Mouse (Mus musculus): Measurements from ENCODE around the gene Auts2.

Gene Auts2

GRCm38 (mm10) chr5:132314300-132314699 is 228.8 kb downstream of the Auts2 start:
- no peak for DNase-seq

DNA sequence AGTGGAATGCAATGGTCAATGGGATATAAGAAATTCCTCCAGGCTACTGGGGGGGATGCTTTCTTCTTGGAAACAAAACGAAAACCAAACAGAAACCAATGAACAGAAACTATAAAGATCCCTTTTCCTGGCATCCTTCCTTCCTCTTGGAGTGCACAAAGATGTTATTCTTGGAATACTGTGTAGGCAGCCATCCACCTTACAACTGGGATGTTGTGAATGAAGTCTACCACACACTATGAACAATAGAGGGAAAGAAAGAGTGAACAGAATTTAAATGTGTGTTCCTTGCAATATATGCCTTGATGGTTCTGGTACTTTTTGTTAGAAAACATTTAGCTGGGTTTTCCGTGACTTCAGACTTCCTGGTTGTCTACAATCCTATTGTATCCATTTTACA is 236.1 kb downstream of the Auts2 start:
- no peak for DNase-seq

DNA sequence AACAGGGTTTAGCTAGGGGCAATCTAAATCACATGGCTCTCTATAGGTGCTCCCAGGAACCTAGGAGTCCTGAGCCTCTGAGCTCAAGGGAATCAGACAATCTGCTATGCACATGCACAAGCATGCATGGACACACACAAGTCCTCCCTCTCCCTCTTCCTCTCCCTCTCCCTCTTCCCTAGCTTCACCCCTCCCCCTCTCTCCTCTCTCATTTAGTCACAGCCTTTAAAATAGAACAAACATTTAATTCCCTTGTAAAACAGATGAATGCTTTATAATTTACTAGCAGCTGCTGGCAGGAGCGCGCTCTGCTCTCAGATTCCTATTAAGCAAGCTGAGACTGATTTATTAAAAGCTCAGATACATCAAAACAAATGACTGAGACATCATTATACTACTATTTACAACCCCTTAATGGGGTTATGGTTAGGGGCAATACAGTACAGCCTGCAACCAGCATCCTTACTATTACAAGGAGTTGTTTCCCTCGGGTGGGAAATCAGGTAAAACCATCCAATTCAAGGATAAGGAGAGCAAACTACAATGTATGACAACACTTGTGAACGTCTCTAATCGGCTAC is 237.7 kb downstream of the Auts2 start:
- no peak for DNase-seq

GRCm38 (mm10) chr5:132302778-132303177 is 240.4 kb downstream of the Auts2 start:
- DNase-seq: no peak

GRCm38 (mm10) chr5:132300794-132301193 is 242.3 kb downstream of the Auts2 start:
- no peak for DNase-seq

DNA sequence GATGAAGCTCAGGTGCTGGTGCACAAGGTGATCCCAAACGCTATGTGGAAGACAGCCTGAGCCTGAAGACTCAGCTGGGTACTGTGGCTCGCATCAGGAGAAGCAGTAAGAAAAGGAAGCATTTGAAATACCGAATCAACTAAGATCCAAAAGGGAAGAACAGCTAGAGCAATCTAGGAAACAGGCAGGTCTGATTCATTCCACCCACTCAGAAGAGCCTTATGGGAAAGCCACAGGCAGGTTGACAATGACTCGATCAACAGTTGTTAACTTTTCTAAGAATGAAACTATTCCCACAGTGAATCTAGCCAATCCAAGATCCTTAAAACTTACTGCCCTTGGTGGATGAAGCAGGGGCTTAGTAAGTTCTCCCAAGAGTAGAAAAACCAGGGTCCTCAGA is 243.4 kb downstream of the Auts2 start:
- no peak for DNase-seq

DNA sequence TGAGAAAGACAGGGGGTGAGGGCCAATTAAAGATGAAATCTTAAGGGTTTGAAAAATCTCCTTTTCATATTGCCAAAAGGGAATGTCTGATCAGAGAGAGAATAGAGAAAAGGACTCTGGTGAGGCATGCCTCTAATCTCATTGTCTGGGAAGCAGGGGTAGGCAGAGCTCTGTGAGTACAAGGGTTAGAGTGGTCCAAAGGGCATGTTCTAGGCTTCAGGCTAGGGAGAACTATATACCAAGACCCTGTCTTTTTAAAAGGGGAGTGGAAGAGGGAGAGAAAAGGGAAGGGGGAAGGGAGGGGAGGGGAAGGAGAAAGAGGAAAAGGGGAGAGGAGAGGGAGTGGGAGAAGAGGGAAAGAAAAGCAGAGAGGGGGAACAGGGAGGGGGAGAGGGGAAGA is 244.1 kb downstream of the Auts2 start:
- DNase-seq: no peak

DNA sequence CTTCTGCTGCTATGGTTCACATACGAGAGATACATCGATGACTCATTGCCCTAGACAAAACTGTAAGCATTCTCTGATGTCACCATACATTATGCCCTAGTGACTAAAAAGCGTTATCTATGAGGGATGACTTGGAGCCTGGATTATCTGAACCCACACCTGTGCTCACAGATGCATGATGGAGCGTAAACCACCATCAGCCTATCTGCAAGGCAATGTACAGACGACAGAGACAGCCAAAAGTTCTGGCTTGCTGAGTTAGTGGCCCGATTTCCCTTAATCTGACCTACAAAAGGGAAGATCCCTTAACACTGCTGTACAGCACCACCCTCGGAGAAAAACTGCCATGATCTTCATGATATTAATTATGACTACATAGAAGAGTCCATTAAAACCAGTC is 245.8 kb downstream of the Auts2 start:
- no peak for DNase-seq

- no peak for DNase-seq
These were observed 248.7 kb downstream of the Auts2 start for GRCm38 (mm10) chr5:132294469-132294868.

DNA sequence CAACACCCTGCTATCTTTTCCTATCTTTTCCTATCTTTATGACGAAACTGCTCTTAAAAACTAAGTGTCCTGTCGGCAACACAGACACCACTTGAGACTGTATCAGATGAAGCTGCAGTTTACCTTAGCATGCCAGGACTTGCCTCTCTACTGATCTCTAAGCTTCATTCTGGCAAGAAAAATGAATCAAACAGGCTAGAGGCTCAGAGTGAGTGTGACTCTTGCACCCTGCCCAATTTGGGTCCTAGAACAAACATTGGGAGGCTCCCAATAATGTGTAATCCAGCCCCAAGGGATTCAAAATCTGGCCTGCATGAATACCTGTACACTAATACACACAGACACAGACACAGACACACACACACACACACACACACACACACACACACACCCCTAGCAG is 250.2 kb downstream of the Auts2 start:
- no peak for DNase-seq

DNA sequence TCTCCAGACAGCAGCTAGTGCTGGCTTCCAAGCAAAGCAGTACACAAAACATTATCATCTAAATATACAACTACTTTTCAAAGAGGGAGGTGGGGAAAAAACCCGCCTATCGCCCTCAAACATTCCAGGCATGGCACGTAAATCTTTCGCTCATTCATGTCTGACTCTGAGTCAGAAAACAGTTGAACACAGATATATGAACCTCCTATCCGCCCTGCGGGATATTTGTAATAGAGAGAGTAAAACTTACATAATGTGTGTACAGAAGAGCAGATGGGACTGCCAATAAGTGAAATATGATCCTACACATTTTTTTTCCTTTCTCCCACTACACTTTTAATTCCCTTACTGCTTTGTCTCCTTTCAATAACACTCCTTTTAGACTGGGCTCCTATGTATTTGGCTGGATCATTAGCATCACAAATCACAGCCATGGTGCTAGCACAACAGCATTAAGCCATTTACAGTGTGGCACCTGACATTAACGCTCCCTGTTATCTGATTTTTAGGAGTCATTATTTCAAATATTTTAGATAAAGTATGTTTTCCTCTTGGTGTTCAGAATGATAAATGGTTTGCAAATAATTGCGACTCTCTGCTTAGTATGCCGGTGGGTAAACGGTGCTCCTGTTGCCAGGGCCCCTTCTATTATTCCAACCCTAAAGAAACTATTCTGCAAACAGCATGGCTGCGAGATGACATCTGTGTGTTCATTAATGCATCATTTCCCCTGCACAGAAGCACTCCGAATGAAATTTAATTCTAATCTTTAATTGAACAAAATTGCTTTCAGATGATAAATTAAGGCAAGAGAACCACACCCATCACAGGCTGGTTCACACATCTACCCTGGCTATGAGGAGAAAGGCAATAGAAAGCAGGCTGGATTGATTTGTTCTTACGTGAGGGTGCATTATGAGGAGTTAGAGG is 252.3 kb downstream of the Auts2 start:
- no peak for DNase-seq

DNA sequence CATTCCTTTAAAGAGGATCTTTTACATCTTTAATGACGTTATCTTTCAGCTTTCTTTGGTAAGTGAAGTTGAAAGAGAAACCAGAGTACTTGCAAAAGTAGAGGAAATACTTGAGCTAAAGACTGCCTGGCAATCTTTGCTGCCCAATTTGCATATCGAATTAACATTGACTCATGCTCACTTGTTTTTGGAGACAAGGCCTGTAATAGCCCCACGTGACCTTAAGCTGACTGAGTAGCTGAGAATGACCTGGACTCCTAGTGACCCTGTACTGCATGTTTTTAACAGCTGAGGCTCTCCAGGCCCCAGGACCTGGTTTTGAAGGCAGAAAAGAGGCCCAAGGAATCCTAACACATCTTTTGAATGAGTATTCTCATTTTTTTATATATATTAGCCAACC is 259.4 kb downstream of the Auts2 start:
- no peak for DNase-seq

DNA sequence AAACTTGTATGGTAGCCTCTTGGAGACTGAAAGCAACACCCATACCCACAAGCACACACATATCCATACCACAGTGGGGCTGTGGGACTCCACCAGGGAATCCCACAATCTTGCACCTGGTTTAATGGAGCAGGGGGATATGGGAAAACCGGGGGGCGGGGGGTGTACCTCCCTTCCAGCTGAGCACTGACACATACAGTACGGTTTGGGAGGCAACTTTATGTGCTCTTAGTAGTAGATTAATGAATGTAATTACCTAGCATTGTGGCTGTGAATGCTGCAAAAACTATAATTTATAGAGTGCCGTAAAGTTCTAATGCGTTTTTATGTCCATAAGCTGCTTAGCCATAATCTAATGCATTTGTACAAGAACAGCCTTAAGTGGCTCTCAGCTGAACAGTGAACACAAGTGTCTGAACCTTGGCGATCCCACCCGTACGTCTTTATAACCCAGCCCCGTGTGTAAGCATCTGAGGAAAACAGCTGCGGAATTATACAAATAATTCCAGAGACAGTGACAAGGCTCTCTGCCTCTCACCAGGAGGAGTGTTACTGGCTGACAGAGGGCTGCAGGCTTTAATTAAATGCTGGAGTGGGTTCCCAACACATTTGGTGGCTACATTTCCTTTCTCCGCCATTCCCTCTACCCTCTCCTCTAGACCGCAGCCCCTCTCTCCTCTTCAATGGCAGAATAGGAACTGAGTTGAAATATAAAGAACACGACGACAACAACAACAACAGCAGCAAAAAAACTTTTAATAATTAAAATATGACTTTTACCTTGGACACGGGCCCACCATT is 268.8 kb downstream of the Auts2 start:
- DNase-seq: no peak

DNA sequence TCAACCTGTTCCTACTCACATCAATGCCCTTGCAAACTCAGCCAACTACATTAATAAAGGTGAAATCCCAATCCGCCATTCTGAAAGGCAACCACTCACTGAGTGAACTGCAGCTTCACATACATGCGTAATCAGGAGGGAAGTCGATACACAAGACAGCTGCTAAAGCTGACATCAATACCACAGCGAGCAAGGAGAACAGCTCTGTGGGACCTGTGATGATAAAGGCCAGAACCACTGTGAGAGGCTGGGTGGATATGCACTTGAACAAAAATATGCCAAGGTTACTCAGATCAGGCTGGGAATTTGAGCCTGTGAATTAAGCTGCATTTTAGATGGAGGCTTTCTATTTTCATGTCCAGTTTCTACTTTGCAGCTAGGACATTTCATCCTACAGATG is 271.0 kb downstream of the Auts2 start:
- DNase-seq: no peak

GRCm38 (mm10) chr5:132270896-132271295 is 272.2 kb downstream of the Auts2 start:
- DNase-seq: no peak

DNA sequence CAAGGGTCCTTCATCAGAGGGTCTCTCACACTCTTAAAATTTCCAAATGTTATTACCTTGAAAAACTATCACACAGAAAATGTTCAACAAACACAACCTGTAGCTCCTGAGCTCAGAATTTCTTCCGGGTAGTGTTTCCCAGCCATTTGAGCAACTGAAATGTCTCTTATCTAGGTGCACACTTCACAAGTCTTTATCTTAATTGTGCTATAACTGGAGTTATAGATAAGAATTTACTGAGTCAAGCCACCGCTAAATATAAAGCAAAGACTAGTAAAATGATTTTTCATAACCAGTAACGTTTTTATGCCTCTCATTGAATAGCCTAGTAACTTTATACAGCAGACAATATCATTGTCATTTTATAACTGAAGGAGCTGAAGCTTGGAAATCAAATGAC is 273.1 kb downstream of the Auts2 start:
- DNase-seq: no peak

GRCm38 (mm10) chr5:132268351-132268967 is 274.7 kb downstream of the Auts2 start:
- DNase-seq: no peak

- DNase-seq: no peak
These were observed 278.1 kb downstream of the Auts2 start for GRCm38 (mm10) chr5:132265015-132265414.

GRCm38 (mm10) chr5:132261750-132262149 is 281.4 kb downstream of the Auts2 start:
- no peak for DNase-seq

DNA sequence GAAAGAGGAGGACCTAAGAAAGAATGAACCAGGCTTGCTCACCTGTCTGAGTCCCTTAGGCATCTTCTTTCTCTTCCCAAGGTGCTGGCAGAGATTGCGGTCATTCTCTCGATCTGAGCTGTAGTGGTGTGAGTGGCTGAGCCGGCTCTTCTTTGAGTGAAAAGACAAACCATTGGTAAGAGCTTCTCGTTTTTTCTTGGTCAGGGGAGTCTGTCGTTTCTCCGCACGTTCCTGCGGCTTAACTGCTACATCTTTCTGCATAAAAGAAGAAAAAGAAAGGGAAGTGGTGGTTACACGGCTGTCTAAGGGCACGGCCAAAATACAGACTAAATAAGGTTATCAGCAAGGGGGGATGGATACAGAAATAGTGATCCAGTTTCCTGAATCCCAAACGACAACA is 284.3 kb downstream of the Auts2 start:
- no peak for DNase-seq

- DNase-seq: no peak
These were observed 287.6 kb downstream of the Auts2 start for GRCm38 (mm10) chr5:132255579-132255978.

- no peak for DNase-seq
These were observed 293.6 kb downstream of the Auts2 start for GRCm38 (mm10) chr5:132249523-132249922.

DNA sequence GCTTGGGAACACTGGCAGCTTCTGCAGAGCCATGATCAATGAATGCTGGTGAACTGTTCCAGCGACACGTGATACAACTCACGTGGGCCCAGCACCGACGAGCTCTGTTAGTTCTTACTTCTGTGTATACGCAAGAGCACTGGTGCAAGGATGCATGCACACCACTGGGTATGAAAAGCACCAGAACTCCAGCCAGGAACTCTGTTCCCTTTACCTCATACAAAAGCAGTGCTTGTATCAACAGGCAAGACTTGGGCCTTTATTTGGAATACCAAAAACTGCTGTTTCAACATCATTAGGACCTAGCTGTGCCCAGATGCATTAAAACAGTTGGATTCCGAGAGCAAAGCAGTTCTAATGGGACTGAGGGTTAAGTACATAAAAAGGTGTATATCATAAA is 295.1 kb downstream of the Auts2 start:
- no peak for DNase-seq

Measured in cerebellum, adult 8-10 months (tissue).